Mouse (Mus musculus) regulatory T cell (primary cell): Measurements from ENCODE around the gene Vkorc1l1.

ENCODE experiments used
- in situ Hi-C: fragments of 300-600 bp; cut with MboI, MseI; formaldehyde crosslinking; loops from one replicate; pipeline ENCODE4 v1.15.1; 2025; ENCODE audit warnings: high pct_unique_total_duplicates

Gene Vkorc1l1

DNA sequence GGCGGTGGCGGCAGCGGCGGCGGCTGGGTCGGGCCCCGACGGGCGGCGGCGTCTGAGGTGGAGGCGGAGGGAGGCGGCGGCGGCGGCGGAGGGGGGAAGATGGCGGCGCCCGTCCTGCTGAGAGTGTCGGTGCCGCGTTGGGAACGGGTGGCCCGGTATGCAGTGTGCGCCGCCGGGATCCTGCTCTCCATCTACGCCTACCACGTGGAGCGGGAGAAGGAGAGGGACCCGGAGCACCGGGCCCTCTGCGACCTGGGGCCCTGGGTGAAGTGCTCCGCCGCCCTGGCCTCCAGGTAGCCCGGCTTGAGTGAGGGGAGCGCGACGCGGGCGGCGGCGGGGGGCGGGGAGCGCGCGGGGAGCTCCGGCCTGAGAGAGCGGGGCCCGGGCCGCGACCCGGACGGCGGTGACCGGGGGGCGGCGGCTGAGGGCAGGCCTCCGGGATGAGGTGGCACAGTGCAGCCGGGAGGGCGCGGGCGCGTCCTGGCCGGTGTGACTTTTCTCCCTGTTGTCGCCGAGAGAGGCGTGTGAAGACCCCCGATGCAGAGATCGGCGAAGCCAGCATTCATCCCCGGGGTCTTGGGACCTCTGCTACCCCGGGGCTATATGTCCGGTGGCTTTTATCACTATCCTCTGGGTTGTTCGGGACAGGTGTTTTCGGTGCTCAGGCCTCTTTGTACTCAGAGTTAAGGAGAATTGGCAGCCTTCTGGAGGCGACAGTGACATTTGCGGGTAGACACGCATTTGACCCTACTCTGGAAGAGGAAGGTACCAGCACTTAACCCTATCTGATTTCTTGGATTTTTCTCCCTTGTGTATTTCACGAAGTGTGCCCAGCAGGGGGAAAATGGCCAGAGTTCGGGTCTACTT lies 536 bp downstream of the Vkorc1l1 start:
- in situ Hi-C loops, result loop anchor here (25.0 kb wide), 1 partner anchor 930 kb away; the partner anchor contains the start of genes Ran and Stx2

DNA sequence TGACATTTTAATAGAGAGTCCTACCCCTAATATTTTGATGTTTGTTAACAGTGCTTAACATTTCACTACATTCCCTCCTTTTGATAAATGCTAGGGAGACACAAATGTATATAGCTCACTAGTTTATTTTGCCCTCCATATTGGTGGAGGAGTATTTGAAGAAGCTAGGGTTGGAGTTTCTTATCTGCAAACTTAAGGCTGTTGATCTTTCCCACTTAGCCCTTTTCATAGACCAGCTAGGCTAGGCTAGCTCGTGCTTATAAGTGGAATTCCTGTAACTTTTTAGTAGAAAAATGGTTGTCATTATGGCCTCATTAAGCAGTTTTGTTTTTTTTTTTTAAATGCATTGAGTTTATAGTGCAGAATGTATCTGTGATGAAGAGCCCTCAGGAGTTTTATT lies 1.6 kb downstream of the Vkorc1l1 start:
- in situ Hi-C loops, result loop anchor here (25.0 kb wide), 1 partner anchor 931 kb away; the partner anchor contains the start of genes Ran and Stx2

DNA sequence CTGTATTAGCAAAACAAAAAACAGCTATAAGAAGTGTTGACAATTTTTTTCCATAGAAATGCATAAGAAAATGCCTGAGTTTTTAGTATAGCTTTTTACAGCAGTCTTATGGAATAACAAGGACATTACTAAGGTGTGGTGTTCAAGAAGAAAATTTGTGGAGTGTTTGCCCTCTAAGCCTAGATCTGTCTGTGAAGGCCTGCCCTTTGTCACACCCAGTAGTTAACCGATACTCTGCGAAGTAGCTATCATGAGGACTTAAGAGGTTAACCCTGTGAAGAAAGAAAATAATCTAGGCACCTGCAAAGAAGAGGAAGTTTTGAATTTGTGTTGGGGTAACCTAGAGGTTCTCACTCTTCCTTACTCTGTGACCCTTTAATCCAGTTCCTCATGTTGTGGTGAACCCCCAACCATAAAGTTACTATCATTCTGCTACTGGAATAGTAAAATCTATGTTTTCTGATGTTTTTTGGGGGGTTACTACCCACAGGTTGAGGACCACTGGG lies 5.8 kb downstream of the Vkorc1l1 start:
- in situ Hi-C loops, result loop anchor here (25.0 kb wide), 1 partner anchor 935 kb away; the partner anchor contains the start of genes Ran and Stx2

DNA sequence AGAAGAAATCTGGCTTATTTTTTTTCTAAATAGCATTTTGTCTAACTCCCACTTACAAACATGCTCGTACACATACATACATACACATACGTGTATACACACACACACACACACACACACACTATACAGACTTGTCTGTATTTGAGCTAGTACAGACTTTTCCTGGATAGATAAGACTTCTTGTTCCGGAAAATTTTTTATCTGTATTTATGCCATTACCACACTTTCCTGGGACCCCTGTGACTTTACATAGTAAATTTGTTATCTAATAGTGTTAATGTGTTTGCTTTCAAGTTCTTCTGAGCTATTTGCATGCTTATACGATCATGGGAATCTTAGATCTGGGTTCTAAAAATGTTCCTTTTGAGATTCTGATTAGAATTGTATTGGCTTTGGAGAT lies 10.4 kb downstream of the Vkorc1l1 start:
- in situ Hi-C loops, result no loop called here

DNA sequence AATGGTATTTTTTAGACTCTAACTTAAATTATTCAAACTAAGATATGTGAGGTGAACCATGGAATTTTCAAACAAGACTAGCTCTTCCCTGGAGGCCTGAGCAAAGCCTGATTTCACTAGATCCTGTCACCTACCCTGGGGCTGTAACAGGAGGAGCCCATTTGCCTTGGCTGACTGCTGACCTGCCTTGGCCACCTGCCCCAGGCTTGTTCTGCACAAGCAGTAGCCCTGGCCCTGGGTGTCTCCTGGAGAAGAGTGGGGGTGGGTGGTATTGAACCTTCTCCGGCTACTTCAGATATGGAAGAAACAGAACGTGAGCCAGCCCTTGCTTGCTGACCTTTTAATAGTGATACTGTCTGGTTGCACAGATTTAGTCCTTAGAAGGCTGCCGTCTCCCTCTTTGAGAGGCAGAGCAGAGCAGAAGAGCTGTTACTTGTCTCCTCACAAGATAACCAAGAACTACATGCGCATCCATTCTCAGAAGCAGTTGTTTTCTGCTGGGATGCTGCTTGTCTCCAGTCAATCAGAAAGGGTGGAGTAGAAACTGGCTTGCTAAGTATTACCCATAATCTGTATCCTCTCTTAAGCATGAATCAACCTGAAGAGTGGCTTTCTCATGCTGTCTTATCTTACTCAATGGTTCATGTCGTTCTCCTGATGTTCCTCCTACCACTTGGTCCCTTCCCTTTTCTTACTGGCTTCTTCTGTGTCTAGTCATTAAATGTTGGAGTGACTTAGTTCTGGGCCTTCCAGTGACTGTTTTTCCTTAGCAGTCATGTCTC lies 12.9 kb downstream of the Vkorc1l1 start:
- in situ Hi-C loops, result no loop called here

DNA sequence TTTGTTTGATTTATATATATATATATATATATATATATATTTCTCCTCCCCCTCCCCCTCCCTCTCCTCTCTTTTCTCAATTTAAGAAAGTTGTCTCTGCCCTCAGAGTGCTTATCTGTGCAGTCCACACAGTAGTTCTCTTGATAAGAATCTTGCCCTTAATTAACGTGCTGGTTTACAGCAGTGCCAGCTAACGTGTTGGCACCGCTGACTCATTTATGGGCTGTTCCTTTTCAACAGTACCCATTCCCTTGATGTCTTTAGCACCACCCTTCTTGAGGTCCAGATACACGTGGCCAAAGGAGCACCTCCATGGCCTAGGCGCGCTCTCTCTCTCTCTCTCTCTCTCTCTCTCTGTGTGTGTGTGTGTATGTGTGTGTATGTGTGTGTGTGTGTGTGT lies 14.0 kb downstream of the Vkorc1l1 start:
- in situ Hi-C loops, result no loop called here

DNA sequence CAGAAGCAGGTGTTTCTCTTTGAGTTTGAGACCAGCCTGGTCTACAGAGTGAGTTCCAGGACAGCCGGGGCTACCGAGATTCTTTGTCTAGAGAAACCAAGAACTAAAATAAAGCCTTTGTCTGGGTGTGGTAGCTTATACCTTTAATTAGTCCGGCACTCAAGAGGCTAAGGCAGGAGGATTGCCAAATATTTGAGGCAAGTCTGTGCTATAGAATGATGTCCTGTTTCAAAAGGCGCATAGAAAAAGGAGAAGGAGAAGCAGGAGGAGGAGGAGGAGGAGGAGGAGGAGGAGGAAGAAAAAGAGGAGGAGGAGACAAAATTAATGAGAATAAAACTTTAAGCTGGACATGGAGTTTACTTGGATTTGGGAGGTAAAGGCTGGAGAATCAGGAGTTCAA lies 21.5 kb downstream of the Vkorc1l1 start:
- in situ Hi-C loops, result no loop called here

DNA sequence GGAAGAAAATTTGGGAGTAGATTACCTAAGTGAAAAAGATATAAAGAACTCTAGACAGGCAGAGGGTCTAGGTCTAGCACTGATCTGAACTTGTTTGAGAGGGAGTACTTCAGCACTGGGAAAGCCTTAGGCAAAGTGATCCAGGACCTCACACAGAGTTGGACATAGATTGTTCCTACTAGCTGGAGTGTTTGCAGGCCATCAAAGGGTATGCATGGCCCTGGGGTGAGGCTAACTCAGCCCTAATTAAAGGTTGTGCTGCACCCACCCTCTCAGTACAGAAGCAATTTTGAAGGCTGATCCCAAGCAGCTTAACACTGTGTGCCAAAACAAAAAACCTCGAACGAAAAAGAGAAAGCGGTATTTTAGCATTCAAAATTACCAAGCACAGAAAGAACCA lies 24.7 kb downstream of the Vkorc1l1 start:
- in situ Hi-C loops, result no loop called here

DNA sequence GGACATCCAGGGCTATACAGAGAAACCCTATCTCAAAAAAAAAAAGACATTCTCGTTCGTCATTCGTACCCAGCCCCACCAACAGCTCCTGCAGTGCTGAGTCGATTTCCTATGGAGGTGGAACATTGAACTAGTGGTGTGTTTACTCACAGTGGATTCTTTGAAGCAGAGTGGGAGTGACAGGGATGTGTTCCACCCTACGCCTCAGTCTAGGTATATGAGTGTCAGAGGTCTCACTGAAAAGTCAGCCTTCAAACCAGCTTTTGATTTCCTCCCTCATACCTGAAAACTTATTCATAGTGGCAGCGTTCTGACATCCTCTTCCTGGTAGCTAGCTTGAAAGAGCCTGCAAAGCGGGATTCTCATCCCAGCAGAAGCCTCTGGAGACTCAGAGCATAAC lies 26.6 kb downstream of the Vkorc1l1 start:
- in situ Hi-C loops, result no loop called here

DNA sequence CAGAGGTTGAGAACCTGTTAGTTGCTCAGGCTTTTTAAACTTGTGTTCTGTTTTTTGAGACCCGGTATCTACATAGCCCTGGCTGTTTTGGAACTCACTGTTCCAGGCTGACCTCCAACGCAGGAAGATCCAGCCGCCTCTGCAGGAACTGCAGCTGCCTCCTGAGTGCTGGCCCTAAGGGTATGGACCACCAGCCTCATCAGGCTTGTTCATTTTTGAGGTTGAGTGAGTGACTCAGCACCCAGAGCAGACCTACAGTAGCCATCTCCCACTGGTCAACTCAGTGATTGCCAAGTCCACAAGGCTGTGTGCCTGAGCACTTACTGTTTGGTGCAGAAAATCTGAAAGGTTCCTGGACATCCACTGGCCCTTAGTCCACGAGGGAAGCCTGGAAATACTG lies 29.7 kb downstream of the Vkorc1l1 start:
- in situ Hi-C loops, result no loop called here

DNA sequence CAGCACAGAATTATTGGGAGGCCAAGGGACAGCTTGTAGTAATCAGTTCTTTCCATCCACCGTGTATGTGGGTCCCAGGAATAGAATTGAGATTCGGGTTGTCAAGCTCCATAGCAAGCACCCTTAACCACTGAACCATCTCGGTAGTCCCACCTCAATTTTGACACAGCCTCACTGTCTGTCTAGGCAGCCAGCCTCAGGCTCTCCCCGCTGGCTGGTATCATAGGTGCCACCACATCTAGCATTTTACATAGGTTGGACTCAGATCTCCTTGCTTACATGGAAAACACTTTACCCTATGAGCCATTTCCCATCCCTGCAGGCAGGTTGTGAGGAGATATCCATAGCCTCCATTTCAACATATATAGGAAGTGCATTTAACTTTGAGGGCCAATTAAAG lies 32.6 kb downstream of the Vkorc1l1 start:
- in situ Hi-C loops, result no loop called here

DNA sequence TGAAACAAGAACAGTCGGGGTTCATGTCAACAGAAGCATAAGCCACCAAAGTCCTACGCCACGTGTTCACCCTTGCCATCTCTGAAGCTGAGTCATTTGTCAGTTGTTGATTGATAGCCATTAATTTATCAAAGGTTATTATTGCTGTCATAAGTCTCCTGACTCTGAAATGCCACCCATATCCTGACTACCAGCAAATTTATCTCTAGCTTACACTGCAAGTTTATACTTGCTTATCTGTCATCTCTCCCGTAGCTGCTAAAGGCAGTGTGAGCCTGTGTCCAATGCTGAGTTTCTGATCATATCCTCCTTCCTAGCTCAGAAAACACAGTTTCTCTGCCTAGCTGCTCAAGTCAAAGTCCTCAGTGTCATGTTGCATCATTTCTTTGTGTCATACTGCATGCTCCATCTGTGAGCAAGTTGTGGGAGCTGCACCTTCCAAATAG lies 33.1 kb downstream of the Vkorc1l1 start:
- in situ Hi-C loops, result no loop called here

DNA sequence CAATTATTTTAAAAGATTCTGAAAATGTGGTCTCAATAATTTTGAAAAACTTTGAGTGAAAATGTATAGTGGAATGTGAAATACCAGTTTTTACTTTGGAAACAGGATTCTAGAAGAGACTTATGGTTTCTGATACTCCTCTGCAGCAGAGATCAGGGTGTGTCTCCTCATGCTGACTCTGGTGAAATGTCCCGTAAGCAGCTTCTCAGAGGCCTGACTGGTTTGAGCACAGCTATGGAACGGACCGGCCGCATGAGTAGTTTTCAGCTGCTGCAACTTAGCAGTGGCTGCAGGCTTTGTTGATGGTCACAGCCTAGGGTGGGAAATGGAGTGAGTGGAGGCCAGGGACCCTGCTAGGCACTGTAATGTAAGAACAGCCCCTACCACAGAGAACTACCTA lies 36.0 kb downstream of the Vkorc1l1 start:
- in situ Hi-C loops, result no loop called here

DNA sequence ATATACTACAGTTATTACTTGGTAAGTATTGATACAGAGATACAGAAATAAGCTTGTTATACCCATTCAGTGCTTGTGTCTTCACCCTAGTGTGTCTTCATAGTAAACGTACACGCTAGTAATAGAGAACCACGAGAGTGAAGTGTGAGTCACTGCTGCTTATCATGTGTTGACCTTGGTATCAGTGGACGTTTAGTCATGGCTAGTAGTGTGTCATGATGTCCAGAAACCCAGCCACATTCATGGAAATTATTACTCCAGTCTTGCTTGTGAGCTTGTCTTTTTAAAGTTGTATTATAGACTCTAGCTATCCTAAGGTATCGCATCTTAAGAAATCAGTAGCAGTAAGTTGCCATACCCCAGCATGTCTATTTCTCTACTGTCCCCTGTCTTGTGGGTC lies 36.8 kb downstream of the Vkorc1l1 start:
- in situ Hi-C loops, result no loop called here

DNA sequence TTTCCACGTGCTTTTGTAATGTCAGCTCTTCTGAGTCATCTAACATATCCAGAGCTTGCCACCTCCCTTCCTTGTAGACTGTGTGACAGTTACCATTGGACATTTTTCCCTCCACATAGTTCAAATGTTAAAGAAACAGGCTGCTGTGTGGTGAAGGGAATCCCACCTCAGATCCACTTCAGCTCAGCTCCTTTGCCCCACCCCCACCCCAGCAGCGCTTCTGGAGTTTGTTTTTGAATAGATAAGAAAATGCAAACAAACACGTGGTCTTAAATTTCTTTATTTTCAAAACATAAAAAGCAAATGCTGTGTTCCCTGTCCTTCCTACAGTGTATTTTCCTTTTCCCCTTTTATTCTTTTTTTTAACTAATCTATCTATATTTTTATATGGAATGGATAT lies 38.4 kb downstream of the Vkorc1l1 start:
- in situ Hi-C loops, result no loop called here

DNA sequence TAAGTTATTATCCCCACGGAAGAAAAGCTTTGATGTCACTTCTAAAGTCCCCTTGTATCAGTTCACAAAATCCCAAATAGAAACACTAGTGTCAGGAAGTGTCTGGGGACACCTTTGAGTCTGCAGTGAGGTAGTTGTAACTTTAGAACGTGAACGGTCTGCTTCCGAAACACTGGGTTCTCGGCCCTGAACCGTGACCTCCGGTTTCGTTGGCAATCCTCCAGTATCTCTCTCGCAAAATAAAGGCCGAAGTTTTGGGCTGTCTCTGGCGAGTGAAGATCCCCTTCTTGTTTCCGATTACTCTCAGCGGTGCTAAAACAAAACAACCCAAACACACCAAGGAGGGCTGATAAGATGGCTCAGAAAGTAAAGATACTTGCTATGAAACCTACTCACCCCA lies 47.6 kb downstream of the Vkorc1l1 start:
- in situ Hi-C loops, result no loop called here

DNA sequence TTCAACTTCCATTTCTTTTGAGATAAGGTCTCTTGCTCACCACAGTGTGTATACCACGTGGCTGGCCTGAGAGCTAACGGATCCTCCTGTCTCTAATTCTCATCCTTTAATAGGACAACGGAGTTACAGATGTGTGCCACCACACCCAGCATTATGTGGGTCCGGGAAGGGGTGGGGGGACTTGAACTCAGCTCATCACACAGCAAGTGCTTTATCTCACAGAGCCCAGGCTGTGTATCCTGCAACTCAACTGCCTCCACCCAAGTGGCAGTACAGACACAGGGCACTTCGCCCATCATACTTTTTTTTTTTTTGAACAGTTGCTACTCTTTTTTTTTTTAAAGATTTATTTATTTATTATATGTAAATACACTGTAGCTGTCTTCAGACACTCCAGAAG lies 50.1 kb downstream of the Vkorc1l1 start:
- in situ Hi-C loops, result no loop called here

DNA sequence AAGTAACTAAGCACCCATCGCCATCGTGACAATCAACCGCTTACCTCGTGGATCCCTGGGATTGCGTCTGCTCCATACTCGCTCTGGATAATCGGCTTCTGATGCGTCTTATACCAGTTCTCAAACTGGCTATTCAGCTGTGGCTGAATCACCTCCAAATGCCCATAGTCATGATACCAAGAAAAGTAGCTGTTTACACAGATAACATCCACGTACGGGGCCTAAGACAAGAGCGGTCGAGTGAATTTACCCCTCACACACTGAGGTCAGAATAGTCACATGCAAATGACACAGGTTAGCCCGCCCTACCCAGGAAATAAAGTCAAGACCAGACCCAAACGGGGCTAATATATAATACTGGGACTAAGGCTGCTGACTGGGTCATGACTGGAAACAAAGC lies 51.6 kb downstream of the Vkorc1l1 start:
- in situ Hi-C loops, result no loop called here

DNA sequence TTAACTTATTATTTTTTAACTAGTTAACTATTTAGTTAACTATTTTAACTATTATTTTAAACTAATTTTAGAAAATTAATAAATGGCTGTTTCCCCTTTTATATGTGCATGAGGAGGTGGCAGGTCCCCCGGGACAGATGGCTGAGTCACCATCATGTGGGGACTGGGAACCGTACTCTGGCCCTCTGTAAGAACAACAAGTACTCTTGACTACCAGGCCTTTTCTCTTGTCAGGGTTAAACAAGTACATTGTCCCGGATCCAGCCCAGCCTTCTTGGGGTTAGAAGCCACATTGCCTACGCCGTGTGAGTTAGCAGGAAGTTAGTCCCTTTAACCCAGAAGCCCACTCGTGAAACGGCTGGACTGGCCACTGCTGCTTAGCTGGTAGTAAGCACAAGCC lies 53.2 kb downstream of the Vkorc1l1 start:
- in situ Hi-C loops, result no loop called here

DNA sequence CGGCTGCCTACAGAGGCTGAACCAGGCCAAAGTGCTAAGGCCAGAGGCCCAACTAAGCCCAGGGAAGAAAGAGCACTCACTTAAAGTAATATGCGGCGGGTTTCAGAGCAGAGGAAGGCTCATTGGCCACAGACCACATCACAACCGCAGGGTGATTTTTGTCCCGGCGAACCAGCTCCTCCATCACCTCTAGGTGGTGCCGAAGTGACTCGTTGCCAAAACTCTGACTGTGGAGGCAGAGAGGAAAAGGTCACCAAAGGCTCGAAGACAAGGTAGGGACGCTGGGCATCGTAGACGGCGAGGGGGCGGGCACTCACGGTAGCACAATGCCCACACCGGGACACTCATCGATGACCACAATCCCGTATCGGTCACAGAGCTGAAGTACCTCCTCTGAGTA lies 55.9 kb downstream of the Vkorc1l1 start:
- in situ Hi-C loops, result no loop called here

DNA sequence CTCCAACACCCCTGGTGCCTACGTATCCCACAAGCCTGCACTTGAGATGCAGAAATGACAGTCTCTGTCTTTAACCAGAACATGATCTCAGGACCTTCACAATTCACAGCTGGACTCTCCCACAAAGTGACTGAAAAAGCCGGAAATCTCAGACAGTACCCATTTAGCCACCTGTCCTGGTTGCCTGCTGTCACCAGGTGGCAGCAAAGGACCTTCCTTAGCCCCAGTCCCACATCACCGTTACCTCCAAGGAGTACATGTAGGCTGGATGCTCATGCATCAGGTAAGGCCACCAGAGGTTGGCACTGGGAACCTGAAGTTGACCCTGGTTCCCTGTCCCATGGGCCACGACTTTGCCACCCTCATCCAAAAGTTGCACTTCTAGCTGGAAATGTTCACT lies 57.3 kb downstream of the Vkorc1l1 start:
- in situ Hi-C loops, result no loop called here

DNA sequence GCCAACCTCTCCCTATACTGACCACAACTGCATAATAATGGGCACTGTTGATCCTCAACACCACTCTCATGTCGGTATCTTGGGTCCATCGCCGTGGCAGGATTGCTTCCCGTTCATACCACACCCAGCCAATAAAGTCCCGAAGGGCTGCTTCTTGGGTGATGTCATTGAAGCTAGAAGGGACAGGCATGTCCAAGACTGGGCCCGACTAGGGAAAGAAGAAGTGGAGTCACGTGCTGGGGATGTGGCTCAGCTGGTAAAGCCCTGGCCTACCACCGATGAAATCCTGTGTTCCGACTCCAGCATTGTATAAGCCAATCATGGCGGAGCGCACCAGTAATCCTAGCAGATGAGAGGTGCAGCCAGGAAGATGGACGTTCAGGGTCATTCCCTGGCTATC lies 59.0 kb downstream of the Vkorc1l1 start:
- in situ Hi-C loops, result no loop called here
